Mouse (Mus musculus) kidney, postnatal 0 days (tissue): ENCODE results near the gene Gimap3. TPM values are rescaled to one million over a fixed set of nuclear protein-coding genes. Genes with fewer than 3 reads are reported as not detected.

Source experiments
- ATAC-seq: fragments of 200-750 bp; cut with Nextera tagmentation; replicated peaks from 2 replicates; pipeline ENCODE4 v1.8.0; 2017; ENCODE audit warnings: low read depth, moderate number of reproducible peaks, moderate TSS enrichment, moderate library complexity; ENCODE audit not compliant: low FRiP score
- DNase-seq: peaks from one replicate; pipeline ENCODE4 v3.0.0-alpha.2; 2016; ENCODE audit warnings: low spot score
- H3K27ac ChIP-seq: fragments of 300-500 bp; sonication (generic); 2 replicates; pipeline ENCODE4 v1.5.1; 2014; ENCODE audit warnings: mild to moderate bottlenecking
- H3K27me3 ChIP-seq: fragments of 300-500 bp; sonication (generic); 2 replicates; pipeline ENCODE4 v1.6.1; 2014; ENCODE audit warnings: low read length, mixed read lengths; ENCODE audit not compliant: insufficient read depth
- H3K36me3 ChIP-seq: fragments of 300-500 bp; sonication (generic); 2 replicates; pipeline ENCODE4 v1.6.1; 2014; ENCODE audit warnings: low read length, mixed read lengths; ENCODE audit not compliant: insufficient read depth
- H3K4me1 ChIP-seq: fragments of 300-500 bp; sonication (generic); replicated peaks from 2 replicates; pipeline ENCODE4 v1.6.1; 2014; ENCODE audit warnings: antibody characterized with exemption, low read length, mixed read lengths; ENCODE audit not compliant: insufficient read depth
- H3K4me2 ChIP-seq: fragments of 300-500 bp; sonication (generic); 2 replicates; pipeline ENCODE4 v1.6.1; 2014; ENCODE audit warnings: mild to moderate bottlenecking, low read length, moderate library complexity, mixed read lengths
- H3K4me3 ChIP-seq: fragments of 300-500 bp; sonication (generic); replicated peaks from 2 replicates; pipeline ENCODE4 v1.5.1; 2014; ENCODE audit warnings: low read depth, low read length
- H3K9ac ChIP-seq: fragments of 300-500 bp; sonication (generic); 2 replicates; pipeline ENCODE4 v1.6.1; 2014; ENCODE audit warnings: low read depth, low read length
- H3K9me3 ChIP-seq: fragments of 300-500 bp; sonication (generic); replicated peaks from 2 replicates; pipeline ENCODE4 v1.6.1; 2016; ENCODE audit warnings: low read length, inconsistent platforms, mixed read lengths
- CTCF ChIP-seq: IDR thresholded peaks from 2 replicates; pipeline ENCODE4 v1.5.1; 2016; ENCODE audit warnings: antibody characterized with exemption, low read depth, mild to moderate bottlenecking, moderate library complexity
- WGBS: fragments of 180-500 bp; shearing (Covaris S2); extraction: QIAGEN DNeasy Blood & Tissue Kit; methylation state at CpG from one replicate; pipeline ENCODE4 v1.1.7; 2014; 5-methylcytosine and 5-hydroxymethylcytosine counted together
- polyA plus RNA-seq: library from polyadenylated mRNA; unstranded; fragments of >200 nt; fragmentation: Nextera tagmentation; extraction: Ambion mirVana; gene quantifications from 2 replicates; pipeline ENCODE4 v1.2.1, GENCODE M21; 2015

The Gimap3 gene
- polyA plus RNA-seq, 1 experiment from 2014 or later = 0.17 TPM

DNA sequence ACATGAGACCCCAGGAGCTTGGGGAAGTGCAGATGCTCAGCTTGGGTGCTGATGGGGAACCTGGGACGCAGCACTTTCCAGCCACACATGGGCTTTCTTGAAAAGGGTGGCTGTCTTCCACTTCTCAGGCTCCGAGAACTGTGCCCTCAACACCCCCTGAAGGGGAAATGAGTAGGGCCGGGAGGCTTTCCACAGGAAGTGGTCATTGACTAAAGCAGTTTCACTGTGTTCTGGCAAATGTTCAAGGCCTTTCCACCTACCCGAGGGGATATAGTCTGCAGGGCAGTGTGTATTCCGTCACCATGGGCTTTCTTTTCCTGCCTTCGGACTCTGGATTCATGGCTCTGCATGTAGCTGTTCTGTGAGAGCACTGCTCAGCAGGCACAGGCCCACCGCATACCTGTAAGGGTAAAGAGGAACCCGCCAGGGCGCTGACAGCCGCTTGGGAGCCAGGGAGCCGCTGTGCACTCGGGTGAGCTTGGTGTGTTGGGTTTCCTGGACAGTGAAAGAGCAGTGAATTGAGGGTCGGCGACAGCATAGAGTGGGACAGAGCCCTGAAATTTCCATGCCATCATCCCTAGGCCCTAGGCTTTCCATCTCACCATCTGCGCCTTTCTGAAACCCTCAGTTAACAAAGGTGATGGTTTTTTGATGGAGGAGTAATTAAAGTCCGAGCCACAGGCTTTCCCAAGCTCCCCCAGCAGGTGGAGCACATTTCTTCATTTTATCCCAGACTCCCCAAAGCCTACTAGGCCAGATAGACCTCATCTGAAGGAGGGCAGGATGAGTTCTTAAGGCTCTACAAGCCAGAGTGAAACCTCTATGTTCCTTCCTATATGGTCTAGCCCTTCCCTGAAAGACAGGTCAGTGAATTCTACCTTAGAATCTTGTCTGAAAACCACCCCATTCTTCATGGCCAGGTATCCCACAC, 24.4 kb downstream of the Gimap3 start, which contains the start of gene Gimap5:
Gene Gimap5 (plus strand): TSS at position 239 of the 931 bp plus-strand sequence.
- Histone ChIP-seq H3K4me2 (peak within 1 kb of the TSS; percentile 43), H3K27me3 (no peaks in the 10 kb centered on the region), H3K4me3 (0 out of 2 replicates have a peak within 1 kb of the TSS, but pooled peaks have one; percentile 4), H3K9me3 (no peaks in the 10 kb centered on the region), H3K27ac (peak within 1 kb of the TSS; percentile 77), H3K36me3 (no peaks in the 10 kb centered on the region), H3K9ac (peak within 1 kb of the TSS; percentile 31; the same call in 1 of the 2 replicates), H3K4me1 (peaks cover 4% of the 10 kb centered on the region; the same call in 1 of the 2 replicates)
- TF ChIP-seq CTCF = peak; percentile 73
- ATAC-seq (no peak), DNase-seq (peak; percentile 75)
- 36% methylated on average over 16 of the region's 16 CpGs for WGBS

DNA sequence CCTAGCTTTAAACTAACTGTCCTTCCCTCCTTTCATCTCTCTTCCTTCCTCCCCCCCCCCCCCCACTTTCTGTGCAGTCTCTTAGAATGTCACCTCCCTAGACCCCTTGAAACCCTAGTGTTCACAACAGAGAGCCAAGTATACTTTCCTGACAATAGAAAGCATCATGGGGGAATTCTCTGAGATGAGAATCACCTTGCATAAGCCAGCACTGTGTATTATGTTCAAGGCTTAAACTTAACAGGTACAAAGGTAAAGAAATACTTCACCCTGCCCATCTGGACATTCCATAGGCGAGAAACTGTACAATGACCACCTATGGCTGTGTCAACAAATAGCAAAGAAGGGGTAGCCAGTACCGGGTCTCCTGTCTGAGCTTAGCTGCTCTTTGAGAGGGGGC, 25.2 kb downstream of the Gimap3 start:
- DNase-seq (no peak), ATAC-seq (no peak)
- Histone ChIP-seq H3K4me3 (no peak overlapping the region), H3K4me1 (peaks cover 4% of the 10 kb centered on the region; the same call in 1 of the 2 replicates), H3K27me3 (no peaks in the 10 kb centered on the region), H3K27ac (peak overlapping the region; percentile 77), H3K9me3 (no peaks in the 10 kb centered on the region), H3K36me3 (no peaks in the 10 kb centered on the region), H3K4me2 (peak overlapping the region; percentile 23; the same call in 1 of the 2 replicates), H3K9ac (no peak overlapping the region)
- WGBS = 68% methylated on average over 2 of the region's 2 CpGs
- TF ChIP-seq CTCF = no peak

GRCm38 (mm10) chr6:48742422-48743351, 28.0 kb downstream of the Gimap3 start:
- H3K27me3 ChIP-seq = no peaks in the 10 kb centered on the region
- peak; percentile 84 for ATAC-seq
- peak overlapping the region; percentile 79 for H3K27ac ChIP-seq
- no peak for TF ChIP-seq CTCF
- peak overlapping the region; percentile 46 for H3K9ac ChIP-seq
- DNase-seq = peak; percentile 24
- H3K4me1 ChIP-seq = peaks cover 4% of the 10 kb centered on the region; the same call in 1 of the 2 replicates
- H3K9me3 ChIP-seq = no peaks in the 10 kb centered on the region
- peak overlapping the region; percentile 87 for H3K4me2 ChIP-seq
- H3K4me3 ChIP-seq = peak overlapping the region; percentile 40
- no peaks in the 10 kb centered on the region for H3K36me3 ChIP-seq
- 5% methylated on average over 52 of the region's 52 CpGs for WGBS

- H3K4me3 ChIP-seq = no peak overlapping the region
- peak; percentile 56; the same call in 1 of the 2 replicates for ATAC-seq
Observed at GRCm38 (mm10) chr6:48741711-48742206, 28.9 kb downstream of the Gimap3 start.

DNA sequence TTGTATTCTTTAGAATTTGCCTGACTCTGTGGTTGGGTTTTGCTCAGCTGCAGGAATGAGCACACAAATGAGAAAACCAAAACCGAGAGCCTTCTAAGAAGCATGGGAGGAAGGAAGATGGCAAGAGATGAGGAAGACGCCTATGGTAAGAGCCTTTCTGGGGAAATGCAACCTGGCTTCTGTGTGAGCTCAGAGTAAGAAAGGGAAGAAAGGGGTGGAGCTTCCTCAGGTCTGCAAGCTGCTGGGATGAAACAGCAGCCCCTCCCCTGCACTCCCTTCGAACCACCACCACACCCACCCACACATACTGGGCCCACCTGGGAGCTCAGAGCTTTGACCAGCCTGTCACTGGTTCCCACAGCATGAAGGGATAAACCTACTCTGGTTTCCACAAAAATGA, 29.4 kb downstream of the Gimap3 start:
- Histone ChIP-seq H3K4me1 (peaks cover 4% of the 10 kb centered on the region; the same call in 1 of the 2 replicates), H3K36me3 (no peaks in the 10 kb centered on the region), H3K27ac (peak overlapping the region; percentile 70), H3K9me3 (no peaks in the 10 kb centered on the region), H3K4me3 (no peak overlapping the region), H3K9ac (no peak overlapping the region), H3K27me3 (no peaks in the 10 kb centered on the region), H3K4me2 (peak overlapping the region; percentile 25; the same call in 1 of the 2 replicates)
- ATAC-seq (no peak), DNase-seq (no peak)
- 31% methylated on average over 3 of the region's 3 CpGs for WGBS
- no peak for TF ChIP-seq CTCF

More at GRCm38 (mm10) chr6:48741711-48742206, 28.9 kb downstream of the Gimap3 start:
- Histone ChIP-seq H3K27me3 (no peaks in the 10 kb centered on the region), H3K4me2 (peak overlapping the region; percentile 87), H3K36me3 (no peaks in the 10 kb centered on the region), H3K9ac (no peak overlapping the region), H3K9me3 (no peaks in the 10 kb centered on the region), H3K4me1 (peaks cover 4% of the 10 kb centered on the region; the same call in 1 of the 2 replicates), H3K27ac (peak overlapping the region; percentile 70)
- TF ChIP-seq CTCF = no peak
- DNase-seq = no peak
- WGBS = 12% methylated on average over 9 of the region's 9 CpGs
